Mouse (Mus musculus) splenic B cell, adult 2 months (primary cell): ENCODE data around the gene Keap1.

Experiments
- DNase-seq: peaks from one replicate; pipeline ENCODE4 v3.0.0-alpha.2; 2011; ENCODE audit warnings: low read depth, low spot score
- H3K27me3 ChIP-seq: 2 replicates; pipeline ENCODE4 v1.6.1; 2012; ENCODE audit warnings: mild to moderate bottlenecking, low read length, moderate library complexity, mixed read lengths; ENCODE audit not compliant: control insufficient read depth, poor library complexity, insufficient read depth, severe bottlenecking
- H3K36me3 ChIP-seq: 2 replicates; pipeline ENCODE4 v1.6.1; 2012; ENCODE audit warnings: mild to moderate bottlenecking, low read length, moderate library complexity, mixed read lengths; ENCODE audit not compliant: control insufficient read depth, poor library complexity, insufficient read depth, severe bottlenecking

The Keap1 gene

GRCm38 (mm10) chr9:21181421-21182220, 57.5 kb downstream of the Keap1 start:
- Histone ChIP-seq H3K27me3 (no peaks in the 10 kb centered on the region), H3K36me3 (no peaks in the 10 kb centered on the region)
- peak; percentile 29 for DNase-seq

- H3K27me3 ChIP-seq, result no peaks in the 10 kb centered on the region
- DNase-seq, result no peak
- no peaks in the 10 kb centered on the region for H3K36me3 ChIP-seq
Measured at GRCm38 (mm10) chr9:21180841-21181240, 58.3 kb downstream of the Keap1 start.

- H3K36me3 ChIP-seq, result no peaks in the 10 kb centered on the region
- H3K27me3 ChIP-seq, result no peaks in the 10 kb centered on the region
- DNase-seq, result no peak
Measured at GRCm38 (mm10) chr9:21180402-21180801, 58.8 kb downstream of the Keap1 start.
